In genomic region chr11:100397600-100398389, GRCm38 (mm10) we compare ENCODE assay signal across 1 mouse cellular context.
TF ChIP-seq lines count a peak whose summit lies in the region.

Jup (minus strand) TSS chr11:100397763.

TF ChIP-seq in CH12.LX, 34 proteins besides CTCF, POLR2A, EP300 and RAD21 (continued from another document):
- TF ChIP-seq USF1 (IDR thresholded peaks at IDR 0.05; ENCODE audit: low read depth, low read length) (no peak), IRF4 (IDR thresholded peaks at IDR 0.05; ENCODE audit: low read depth, low read length) (peak; percentile 50; the same call in 1 of the 2 replicates), BHLHE40 (IDR thresholded peaks at IDR 0.05; ENCODE audit: low read depth, low read length) (0 out of 2 replicates have a peak, but pooled peaks have one; percentile 11), RCOR1 (conservative IDR thresholded peaks at IDR 0.05; ENCODE audit: low read depth, low read length) (no peak), TBP (conservative IDR thresholded peaks at IDR 0.05; ENCODE audit: low read depth, low read length) (0 out of 2 replicates have a peak, but pooled peaks have one; percentile 51), MXI1 (IDR thresholded peaks at IDR 0.05; ENCODE audit: low read depth, low read length) (no peak), CHD1 (IDR thresholded peaks at IDR 0.05; ENCODE audit: low read depth, low read length) (no peak), PAX5 (IDR thresholded peaks at IDR 0.05; ENCODE audit: low read length) (no peak), GABPA (IDR thresholded peaks at IDR 0.05; ENCODE audit: insufficient replicate concordance, low read depth, low read length) (no peak), JUND (conservative IDR thresholded peaks at IDR 0.05; ENCODE audit: low read depth, low read length) (no peak), USF2 (conservative IDR thresholded peaks at IDR 0.05; ENCODE audit: low read depth, low read length) (no peak), UBTF (IDR thresholded peaks at IDR 0.05; ENCODE audit: low read depth, low read length) (peak; percentile 82), ELF1 (IDR thresholded peaks at IDR 0.05; ENCODE audit: low read depth, low read length) (peak; percentile 43; the same call in 1 of the 2 replicates), ETS1 (conservative IDR thresholded peaks at IDR 0.05; ENCODE audit: low read depth, low read length) (no peak), E2F4 (IDR thresholded peaks at IDR 0.05; ENCODE audit: insufficient replicate concordance, low read depth, low read length) (no peak), JUN (IDR thresholded peaks at IDR 0.05; ENCODE audit: insufficient read depth, low read depth, low read length) (no peak), HCFC1 (IDR thresholded peaks at IDR 0.05; ENCODE audit: low read depth, low read length) (peak; percentile 43; the same call in 1 of the 2 replicates), TCF12 (IDR thresholded peaks at IDR 0.05; ENCODE audit: low read depth, low read length) (peak; percentile 67; the same call in 1 of the 2 replicates), MEF2A (IDR thresholded peaks at IDR 0.05; ENCODE audit: borderline replicate concordance, low read depth, low read length) (0 out of 2 replicates have a peak, but pooled peaks have one; percentile 32), ZMIZ1 (IDR thresholded peaks at IDR 0.05; ENCODE audit: low read depth, low read length) (no peak)
